Mouse (Mus musculus) bone marrow macrophage, adult 2 months (primary cell): Measurements from ENCODE around the gene Rap1gap.

Experiments used
- CTCF ChIP-seq: IDR thresholded peaks from 2 replicates; pipeline ENCODE4 v1.5.1; 2012; ENCODE audit warnings: low read depth, mild to moderate bottlenecking, low read length, moderate library complexity
- POLR2A ChIP-seq: IDR thresholded peaks from 2 replicates; pipeline ENCODE4 v1.6.1; 2012; ENCODE audit warnings: mild to moderate bottlenecking, low read depth, low read length, borderline replicate concordance

DNA sequence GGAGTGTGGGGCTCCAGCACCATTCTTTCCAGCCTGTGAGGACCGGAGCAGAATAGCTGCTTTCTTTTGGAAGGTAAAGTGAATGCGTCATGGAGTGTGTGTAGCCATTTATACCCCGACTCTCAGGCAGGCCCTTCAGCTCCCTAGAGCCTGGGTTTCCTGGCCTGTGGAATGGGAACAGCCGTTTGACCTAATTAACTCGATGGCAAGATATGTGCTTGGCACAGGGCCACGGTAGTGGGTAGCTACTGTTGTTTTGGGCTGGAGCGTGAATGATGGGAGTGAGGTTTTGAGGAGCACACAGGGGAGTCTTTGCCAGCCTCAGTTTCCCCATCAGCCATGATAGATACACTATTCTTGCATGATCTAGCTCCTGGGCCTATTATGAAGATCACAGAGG lies 11.0 kb downstream of the Rap1gap start:
- TF ChIP-seq CTCF (no peak), POLR2A (no peak)
